Mouse (Mus musculus): ENCODE measurements around the gene Pik3cg. TPM values are rescaled to one million over a fixed set of nuclear protein-coding genes. Genes with fewer than 3 reads are reported as not detected.

Gene Pik3cg
- total RNA-seq, 4 experiments from 2014 or later = 1.9 to 3.9 (median 3.0) TPM

DNA sequence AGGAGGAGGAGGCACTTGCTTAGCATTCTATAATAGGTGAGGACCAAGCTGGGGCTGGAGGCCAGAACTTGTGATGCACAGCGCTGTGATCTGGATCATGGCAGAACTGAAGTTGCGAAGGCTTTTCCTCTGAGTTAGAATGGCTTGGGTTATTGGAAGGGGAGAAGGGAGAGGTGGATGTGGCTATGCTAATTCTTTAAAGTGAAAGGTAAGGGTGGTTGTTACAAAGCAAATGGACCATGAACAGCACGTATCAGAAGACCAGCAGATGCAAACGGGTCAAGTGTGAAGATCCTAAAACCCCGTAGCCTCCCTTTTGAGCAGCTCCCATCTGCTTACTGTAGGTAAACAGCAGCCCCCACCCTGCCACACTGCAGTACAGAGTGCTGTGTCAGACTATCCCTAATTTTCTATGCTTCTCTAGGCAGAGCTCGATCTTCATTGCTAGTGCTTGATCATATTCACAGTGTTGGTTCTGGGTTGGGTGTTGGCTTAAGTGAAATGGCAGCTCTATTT is 7.3 kb downstream of the Pik3cg start:
- no peak for DNase-seq

DNA sequence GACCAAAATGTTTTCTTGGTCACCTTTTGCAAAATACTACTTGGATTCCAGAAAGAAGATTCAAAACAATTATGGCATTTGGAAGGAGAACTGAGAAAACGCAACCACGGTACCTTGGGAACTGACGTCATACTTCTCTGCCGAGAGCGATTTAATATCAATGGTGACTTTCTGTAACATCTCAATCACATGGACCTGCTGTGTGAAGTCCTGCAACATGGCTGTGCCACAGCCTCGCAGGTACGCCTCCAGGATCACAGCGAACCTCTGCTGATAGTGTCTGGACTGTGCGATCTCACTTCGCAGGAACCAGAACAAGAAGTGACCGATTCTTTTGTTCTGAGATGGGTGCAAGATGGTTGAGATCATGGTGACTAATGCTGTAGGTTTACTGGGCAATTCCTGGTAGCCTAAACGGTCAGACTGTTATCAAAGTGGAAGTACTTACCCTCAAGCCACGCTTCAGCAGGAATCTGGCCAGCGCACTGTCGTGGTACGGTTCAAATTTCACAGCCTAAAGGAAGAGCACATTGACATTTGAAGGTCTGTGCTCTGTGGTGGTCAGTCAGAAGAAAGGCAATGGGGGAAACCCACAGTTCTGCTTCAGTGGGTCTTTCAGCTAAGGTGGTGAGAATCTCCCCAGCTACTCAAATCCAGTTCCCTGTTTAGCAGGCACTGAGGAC is 7.9 kb downstream of the Pik3cg start:
- DNase-seq = no peak

DNA sequence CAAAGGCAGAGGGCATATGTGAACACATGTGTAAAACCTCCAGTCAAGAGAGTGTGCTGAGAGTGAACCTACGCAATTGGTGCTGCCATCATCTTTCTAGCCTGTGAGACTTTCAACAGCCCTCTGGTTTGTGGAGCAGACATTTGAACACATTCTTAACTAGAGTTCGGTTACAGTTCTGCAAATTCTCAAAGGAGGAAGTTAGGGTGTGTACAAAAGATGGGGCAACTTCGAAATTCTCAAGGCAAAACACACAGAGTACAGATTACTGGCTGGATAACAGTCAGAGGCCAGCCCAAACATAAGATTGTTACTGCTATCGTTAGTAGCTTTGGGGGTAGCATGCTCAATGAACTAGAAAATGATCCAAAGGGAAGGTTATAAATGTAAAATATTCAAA is 9.0 kb downstream of the Pik3cg start:
- no peak for DNase-seq

DNA sequence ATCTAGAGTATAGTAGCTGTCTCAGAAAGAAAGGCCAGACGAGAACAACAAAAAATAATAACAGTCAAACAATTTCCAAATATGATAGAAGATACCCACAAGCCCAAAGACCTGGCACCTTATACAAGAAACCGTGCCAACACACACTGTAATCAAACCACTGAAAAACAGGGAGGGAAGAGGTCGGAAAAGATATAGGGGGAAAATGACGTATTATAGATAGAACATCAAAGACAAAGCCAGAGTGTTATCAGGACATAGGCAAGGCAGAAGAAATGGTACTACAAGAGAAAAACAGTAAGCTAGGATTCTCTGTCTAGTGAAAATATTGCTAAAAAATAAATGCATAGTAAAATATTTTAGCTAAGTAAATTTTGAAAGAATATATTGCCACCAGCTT is 10.4 kb downstream of the Pik3cg start:
- no peak for DNase-seq

DNA sequence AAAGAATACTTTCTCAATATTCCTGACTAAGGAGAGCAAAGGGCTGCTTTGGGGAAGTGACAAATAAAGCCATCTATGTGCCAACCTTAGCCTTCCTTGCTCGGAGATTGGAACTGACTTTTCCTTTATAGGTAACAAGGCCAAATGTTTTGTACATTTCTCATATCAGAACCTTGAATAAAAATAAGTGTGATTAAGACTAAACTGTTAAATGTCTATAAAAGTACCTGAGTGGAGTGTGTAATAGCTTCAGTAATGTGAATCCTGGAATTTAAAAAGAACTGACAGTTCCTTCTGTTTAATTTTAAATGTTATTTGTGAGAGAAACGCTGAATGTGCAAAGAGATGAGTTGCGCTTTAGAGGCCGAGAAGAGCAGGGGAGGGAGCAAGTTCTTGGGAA is 13.5 kb downstream of the Pik3cg start:
- no peak for DNase-seq

GRCm38 (mm10) chr12:32194358-32194757 is 14.1 kb downstream of the Pik3cg start:
- DNase-seq = no peak

DNA sequence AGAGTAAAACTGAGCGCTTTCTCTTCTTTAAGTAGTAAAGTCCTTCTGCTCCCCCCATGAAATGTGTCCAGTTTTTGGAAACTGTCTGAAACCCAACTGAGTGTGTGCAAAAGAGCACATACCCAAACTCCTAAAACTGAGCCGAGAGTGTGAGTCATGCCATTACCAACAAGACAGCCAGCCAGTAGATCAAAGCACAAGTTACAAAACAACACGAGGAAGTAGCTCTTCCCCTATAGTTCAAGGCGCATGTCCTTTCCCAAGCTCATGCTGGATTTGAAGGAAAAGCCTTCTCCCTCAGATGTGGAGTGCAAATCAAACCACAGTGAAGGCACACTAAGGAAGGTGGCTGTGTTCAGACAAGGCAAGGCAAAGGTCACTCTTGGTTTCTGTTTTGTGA is 17.5 kb downstream of the Pik3cg start:
- DNase-seq = no peak

GRCm38 (mm10) chr12:32187668-32188236 is 20.7 kb downstream of the Pik3cg start:
- DNase-seq = no peak

DNA sequence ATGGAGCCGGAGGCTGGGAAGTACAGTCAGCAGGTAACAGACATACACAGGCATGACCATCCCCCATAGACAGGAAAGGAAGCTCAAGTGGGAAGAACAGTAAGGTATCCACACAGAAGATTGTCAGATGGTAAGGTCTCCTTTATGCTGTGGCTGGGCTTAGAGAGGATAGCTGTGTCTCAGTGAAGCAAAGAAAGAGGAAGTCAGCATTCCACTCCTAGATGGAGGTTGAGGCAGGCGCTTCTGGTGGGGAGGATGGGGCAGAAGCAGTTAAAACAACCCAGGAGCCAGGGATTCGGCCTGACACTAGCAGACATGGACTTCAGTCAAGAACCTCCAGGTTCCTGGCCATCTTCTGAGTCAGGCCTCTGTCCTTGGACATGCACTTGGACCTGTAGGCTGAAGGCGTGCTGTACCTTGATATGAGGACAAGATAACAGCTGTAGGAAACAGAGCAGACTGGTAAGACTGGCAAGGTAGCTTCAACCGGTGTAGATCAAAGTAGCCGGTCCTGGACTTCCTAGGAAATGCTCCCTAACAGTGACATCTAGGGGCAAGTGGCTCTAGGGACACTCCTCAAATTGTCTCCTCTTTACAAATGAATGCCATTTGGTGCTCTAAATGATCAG is 21.7 kb downstream of the Pik3cg start:
- DNase-seq = no peak

DNA sequence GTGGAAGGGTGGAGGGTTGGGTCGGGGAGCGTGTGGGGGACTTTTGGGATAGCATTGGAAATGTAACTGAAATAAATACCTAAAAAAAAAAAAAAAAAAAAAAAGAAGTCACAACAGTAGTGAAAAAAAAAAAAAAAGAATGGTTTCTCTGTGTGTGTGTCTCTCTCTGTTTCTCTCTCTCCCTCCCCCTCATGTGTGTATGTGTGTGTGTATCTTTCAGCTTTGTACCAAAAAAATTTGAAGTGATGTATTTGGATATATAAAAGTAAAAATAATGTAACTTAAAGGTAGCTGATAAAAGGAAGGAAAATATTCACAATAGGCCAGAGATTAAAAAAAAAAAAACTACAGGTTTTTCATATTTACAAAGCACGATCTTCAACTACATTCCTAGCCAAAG is 23.6 kb downstream of the Pik3cg start:
- DNase-seq = no peak

- DNase-seq = no peak
Measured at GRCm38 (mm10) chr12:32183584-32183983, 24.9 kb downstream of the Pik3cg start.

- no peak for DNase-seq
Measured at GRCm38 (mm10) chr12:32182632-32183419, 25.6 kb downstream of the Pik3cg start.

- no peak for DNase-seq
Measured at GRCm38 (mm10) chr12:32181885-32182284, 26.6 kb downstream of the Pik3cg start.

DNA sequence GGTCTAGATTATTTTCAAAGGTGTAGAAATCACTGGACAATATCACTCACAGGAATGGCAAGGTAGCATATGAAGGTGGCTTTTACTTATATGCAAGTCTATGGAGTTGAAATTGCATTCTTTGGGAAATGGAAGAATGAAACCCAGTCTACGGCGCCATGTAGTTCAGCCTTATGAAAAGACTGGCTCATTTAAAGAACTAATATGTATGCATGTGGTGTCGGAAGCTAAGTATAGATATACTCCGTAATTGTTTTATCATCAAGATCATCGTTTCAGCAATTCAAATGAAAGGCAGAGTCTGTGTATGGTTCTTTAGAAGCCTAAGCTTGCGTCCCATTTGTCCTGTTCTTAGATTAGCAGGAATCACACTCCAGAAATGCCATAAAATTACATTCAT is 34.0 kb downstream of the Pik3cg start:
- no peak for DNase-seq

DNA sequence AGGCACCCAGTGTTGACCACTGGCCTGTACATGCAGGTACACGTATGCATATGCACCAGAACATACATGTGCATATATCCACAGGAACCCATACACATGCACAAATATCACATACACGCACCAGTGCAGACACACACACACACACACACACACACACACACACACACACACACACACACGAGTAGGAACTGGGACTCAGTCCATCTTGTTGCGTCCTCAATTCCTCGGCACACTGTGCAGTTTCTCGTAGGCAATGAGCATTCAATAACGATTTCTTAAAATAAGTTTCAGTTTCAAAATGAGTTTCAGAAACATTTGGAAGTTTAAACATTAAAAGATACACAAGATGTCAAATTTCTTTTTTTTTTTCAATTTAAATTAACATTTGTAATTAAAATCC is 35.6 kb downstream of the Pik3cg start:
- DNase-seq = no peak

- DNase-seq = no peak
Measured at GRCm38 (mm10) chr12:32169164-32169563, 39.3 kb downstream of the Pik3cg start.

- no peak for DNase-seq
Measured at GRCm38 (mm10) chr12:32168751-32169150, 39.7 kb downstream of the Pik3cg start.

- DNase-seq = no peak
Measured at GRCm38 (mm10) chr12:32163706-32164105, 44.8 kb downstream of the Pik3cg start.

GRCm38 (mm10) chr12:32158757-32159156 is 49.7 kb downstream of the Pik3cg start:
- no peak for DNase-seq

- no peak for DNase-seq
Measured at GRCm38 (mm10) chr12:32146606-32147005, 61.9 kb downstream of the Pik3cg start.

GRCm38 (mm10) chr12:32145651-32146050 is 62.8 kb downstream of the Pik3cg start:
- no peak for DNase-seq

- DNase-seq = peak; percentile 74
Measured at GRCm38 (mm10) chr12:32144513-32144912, 63.9 kb downstream of the Pik3cg start.

DNA sequence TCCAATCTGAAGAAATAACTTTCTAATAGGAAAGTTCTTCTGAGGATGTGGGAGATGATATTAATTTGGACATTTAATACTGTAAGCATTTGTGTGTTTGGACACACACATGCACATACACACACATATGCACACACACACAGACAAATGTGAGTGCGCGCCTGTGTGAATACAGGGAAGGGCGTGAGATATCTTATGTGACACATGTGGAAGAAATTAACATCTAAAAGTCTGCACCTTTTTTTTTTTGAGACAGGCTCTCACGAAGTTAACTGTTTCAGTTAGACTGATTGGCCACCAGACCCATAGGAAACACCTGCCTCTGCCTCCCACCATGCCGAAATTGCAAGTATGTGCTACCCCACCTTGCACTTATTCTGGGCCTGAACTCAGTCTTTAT is 64.7 kb downstream of the Pik3cg start:
- DNase-seq = no peak

Measured in adrenal gland, adult 8-10 months (tissue).